Mouse (Mus musculus) intestine, embryonic 16.5 days (tissue): Measurements from ENCODE around the gene C8g. TPM values are rescaled to one million over a fixed set of nuclear protein-coding genes. Genes with fewer than 3 reads are reported as not detected.

Experiments
- polyA plus RNA-seq: library from polyadenylated mRNA; unstranded; fragments of >200 nt; fragmentation: Nextera tagmentation; extraction: Ambion mirVana; gene quantifications from 2 replicates; pipeline ENCODE4 v1.2.1, GENCODE M21; 2015

Gene C8g
- polyA plus RNA-seq, 1 experiment from 2014 or later: 8.5 TPM

Other genes starting within 250 kb of the C8g start
- gene Tmem203, start 246.3 kb downstream of the C8g start, polyA plus RNA-seq: 22.3 and 23.1 TPM in 2 replicates
- 31.7 and 38.6 TPM in 2 replicates for gene Tprn, start 239.1 kb downstream of the C8g start, polyA plus RNA-seq
- gene Ssna1, start 229.3 kb downstream of the C8g start, polyA plus RNA-seq: 176 and 200 TPM in 2 replicates
- gene Anapc2, start 229.2 kb downstream of the C8g start, polyA plus RNA-seq: 91.4 and 97.3 TPM in 2 replicates
- gene Tmem210, start 213.6 kb downstream of the C8g start, polyA plus RNA-seq: not detected in 2 replicates
- gene Lrrc26, start 211.8 kb downstream of the C8g start, polyA plus RNA-seq: 1.9 and 2.5 TPM in 2 replicates
- gene Grin1, start 182.5 kb downstream of the C8g start, polyA plus RNA-seq: 1.7 and 2.1 TPM in 2 replicates
- gene Man1b1, start 169.4 kb downstream of the C8g start, polyA plus RNA-seq: 36.7 and 43.2 TPM in 2 replicates
- 74.4 and 104 TPM in 2 replicates for gene Dpp7, start 145.4 kb downstream of the C8g start, polyA plus RNA-seq
- 196 and 259 TPM in 2 replicates for gene Uap1l1, start 136.0 kb downstream of the C8g start, polyA plus RNA-seq
- gene Sapcd2, start 129.4 kb downstream of the C8g start, polyA plus RNA-seq: 56.7 and 66.4 TPM in 2 replicates
- 23.7 and 27.4 TPM in 2 replicates for gene Entpd2, start 105.8 kb downstream of the C8g start, polyA plus RNA-seq
- 48.9 and 51.1 TPM in 2 replicates for gene Npdc1, start 102.4 kb downstream of the C8g start, polyA plus RNA-seq
- 0.13 and 0.33 TPM in 2 replicates for gene Fut7, start 78.5 kb downstream of the C8g start, polyA plus RNA-seq
- gene Abca2, start 73.0 kb downstream of the C8g start, polyA plus RNA-seq: 2.1 and 2.8 TPM in 2 replicates
- 2.6 and 2.7 TPM in 2 replicates for gene Clic3, start 44.9 kb downstream of the C8g start, polyA plus RNA-seq
- gene Paxx, start 40.6 kb downstream of the C8g start, polyA plus RNA-seq: 31.5 and 37.4 TPM in 2 replicates
- 4.0 and 4.5 TPM in 2 replicates for gene Ptgds, start 31.7 kb downstream of the C8g start, polyA plus RNA-seq
- gene Lcn12, start 7.8 kb downstream of the C8g start, polyA plus RNA-seq: 0.32 TPM in 1 of 2 replicates, not detected in the other
- gene Fbxw5, start 969 bp downstream of the C8g start, polyA plus RNA-seq: 70.2 and 71.9 TPM in 2 replicates
- gene Traf2, start 45.2 kb upstream of the C8g start, polyA plus RNA-seq: 28.4 and 34.1 TPM in 2 replicates
- 343 and 364 TPM in 2 replicates for gene Edf1, start 56.1 kb upstream of the C8g start, polyA plus RNA-seq
- 582 and 797 TPM in 2 replicates for gene Mamdc4, start 73.1 kb upstream of the C8g start, polyA plus RNA-seq
- gene Phpt1, start 73.5 kb upstream of the C8g start, polyA plus RNA-seq: 145 and 176 TPM in 2 replicates
- gene Ajm1, start 80.0 kb upstream of the C8g start, polyA plus RNA-seq: 0.93 and 1.4 TPM in 2 replicates
- gene Rabl6, start 106.8 kb upstream of the C8g start, polyA plus RNA-seq: 45.8 and 52.7 TPM in 2 replicates
- gene Ccdc183, start 116.0 kb upstream of the C8g start, polyA plus RNA-seq: 0.12 and 0.18 TPM in 2 replicates
- 25.4 and 26.6 TPM in 2 replicates for gene Tmem141, start 120.3 kb upstream of the C8g start, polyA plus RNA-seq
- 6.6 and 7.1 TPM in 2 replicates for gene Fcna, start 126.3 kb upstream of the C8g start, polyA plus RNA-seq
- not detected in 2 replicates for gene Lcn8, start 151.4 kb upstream of the C8g start, polyA plus RNA-seq
- not detected in 2 replicates for gene Lcn5, start 156.2 kb upstream of the C8g start, polyA plus RNA-seq
- gene Lcn6, start 175.1 kb upstream of the C8g start, polyA plus RNA-seq: not detected in 2 replicates
- not detected in 2 replicates for gene Lcn10, start 181.0 kb upstream of the C8g start, polyA plus RNA-seq
- not detected in 2 replicates for gene Obp2a, start 198.3 kb upstream of the C8g start, polyA plus RNA-seq
- gene Bmyc, start 205.0 kb upstream of the C8g start, polyA plus RNA-seq: 82.8 and 94.2 TPM in 2 replicates
- not detected in 2 replicates for gene Obp2b, start 235.3 kb upstream of the C8g start, polyA plus RNA-seq